Mouse (Mus musculus): ENCODE measurements around the gene Galr3. TPM values are rescaled to one million over a fixed set of nuclear protein-coding genes. Genes with fewer than 3 reads are reported as not detected.
"Not testable (repeated sequence)": the region's sequence is repeated elsewhere in the genome, so short reads cannot be mapped to it uniquely, and the experiment has no call there.

The Galr3 gene
- polyA plus RNA-seq, 1 experiment from 2014 or later: not detected

DNA sequence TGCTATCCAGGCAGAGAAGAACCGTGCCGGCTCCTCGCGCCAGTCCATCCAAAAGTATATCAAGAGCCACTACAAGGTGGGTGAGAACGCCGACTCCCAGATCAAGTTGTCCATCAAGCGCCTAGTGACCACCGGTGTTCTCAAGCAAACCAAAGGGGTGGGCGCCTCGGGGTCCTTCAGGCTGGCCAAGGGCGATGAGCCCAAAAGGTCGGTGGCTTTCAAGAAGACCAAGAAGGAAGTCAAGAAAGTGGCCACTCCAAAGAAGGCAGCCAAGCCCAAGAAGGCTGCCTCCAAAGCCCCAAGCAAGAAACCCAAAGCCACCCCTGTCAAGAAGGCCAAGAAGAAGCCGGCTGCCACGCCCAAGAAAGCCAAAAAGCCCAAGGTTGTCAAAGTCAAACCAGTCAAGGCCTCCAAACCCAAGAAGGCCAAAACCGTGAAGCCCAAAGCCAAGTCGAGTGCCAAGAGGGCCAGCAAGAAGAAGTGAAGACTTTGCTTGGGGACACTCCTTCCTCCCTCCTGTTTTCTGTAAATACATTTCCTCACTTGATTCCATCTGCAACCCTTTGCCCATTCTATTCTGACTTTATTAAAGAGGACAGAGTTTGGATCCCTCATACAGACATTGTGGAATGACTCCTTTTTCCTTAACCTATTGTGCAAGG lies 12.7 kb upstream of the Galr3 start:
- H3K27ac ChIP-seq (ENCODE audit: low read depth, low read length): peak overlapping the region; percentile 95
- H3K4me1 ChIP-seq (replicated peaks; ENCODE audit: control insufficient read depth, insufficient read depth, low read length): peaks cover 5% of the 10 kb centered on the region
- no peaks in the 10 kb centered on the region for H3K9me3 ChIP-seq (ENCODE audit: control insufficient read depth, low read length)
- 30% methylated on average over 16 of the region's 16 CpGs for WGBS
- H3K4me2 ChIP-seq (replicated peaks; ENCODE audit: low read depth, low read length): peak overlapping the region; percentile 99
- no peaks in the 10 kb centered on the region for H3K36me3 ChIP-seq (ENCODE audit: control insufficient read depth, insufficient read depth, low read length)
- no peak for DNase-seq (ENCODE audit: low spot score)
- peak overlapping the region; percentile 77 for H3K4me3 ChIP-seq (ENCODE audit: low read depth, low read length)
- no peak for ATAC-seq (ENCODE audit: low FRiP score)
- H3K9ac ChIP-seq (ENCODE audit: low read depth, low read length): peak overlapping the region; percentile 100
- no peaks in the 10 kb centered on the region for H3K27me3 ChIP-seq (ENCODE audit: control insufficient read depth, insufficient read depth, low read length)

DNA sequence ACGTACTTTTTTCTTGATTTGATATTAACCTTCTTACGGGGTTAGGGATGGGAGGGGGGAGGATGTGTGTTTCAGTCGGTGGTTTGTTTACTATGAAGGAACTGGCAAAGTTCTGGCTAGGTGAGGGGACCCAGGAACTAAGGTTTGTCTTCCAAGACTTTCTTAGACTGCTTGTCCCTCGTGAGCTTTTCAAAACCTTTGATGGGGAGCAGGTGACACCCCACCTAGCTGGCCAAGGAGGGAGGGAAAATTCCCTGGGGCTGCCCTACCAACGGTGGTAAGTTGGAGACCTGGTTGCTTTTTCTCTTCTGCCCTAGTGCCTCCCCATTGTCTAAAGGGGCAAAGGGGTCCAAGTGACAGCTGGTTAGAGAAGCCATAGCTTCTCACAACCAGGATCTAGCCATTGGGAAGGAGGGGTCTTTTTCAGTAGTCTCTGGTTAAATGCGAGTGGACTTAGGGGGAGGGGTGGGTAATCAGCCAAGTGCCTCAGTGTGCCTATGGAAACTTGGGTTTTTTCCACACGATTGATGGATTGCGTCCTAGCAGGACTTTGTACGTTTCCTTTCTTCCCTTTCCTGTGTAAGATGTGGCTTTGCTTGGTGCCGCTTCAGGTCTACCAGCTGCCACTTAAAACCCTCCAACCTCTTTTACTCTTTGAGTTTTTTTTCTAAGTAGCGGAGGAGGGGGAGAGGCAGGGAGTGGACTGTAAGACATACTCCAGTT lies 12.0 kb upstream of the Galr3 start:
- peak overlapping the region; percentile 100 for H3K9ac ChIP-seq (ENCODE audit: low read depth, low read length)
- H3K27me3 ChIP-seq (ENCODE audit: control insufficient read depth, insufficient read depth, low read length): no peaks in the 10 kb centered on the region
- H3K4me3 ChIP-seq (ENCODE audit: low read depth, low read length): peak overlapping the region; percentile 77
- H3K9me3 ChIP-seq (ENCODE audit: control insufficient read depth, low read length): no peaks in the 10 kb centered on the region
- H3K27ac ChIP-seq (ENCODE audit: low read depth, low read length): peak overlapping the region; percentile 58
- H3K4me1 ChIP-seq (replicated peaks; ENCODE audit: control insufficient read depth, insufficient read depth, low read length): peaks cover 5% of the 10 kb centered on the region
- 10% methylated on average over 11 of the region's 11 CpGs for whole genome bisulfite sequencing
- DNase-seq (ENCODE audit: low spot score): peak; percentile 61
- H3K4me2 ChIP-seq (replicated peaks; ENCODE audit: low read depth, low read length): peak overlapping the region; percentile 99
- no peak for ATAC-seq (ENCODE audit: low FRiP score)
- H3K36me3 ChIP-seq (ENCODE audit: control insufficient read depth, insufficient read depth, low read length): no peaks in the 10 kb centered on the region

DNA sequence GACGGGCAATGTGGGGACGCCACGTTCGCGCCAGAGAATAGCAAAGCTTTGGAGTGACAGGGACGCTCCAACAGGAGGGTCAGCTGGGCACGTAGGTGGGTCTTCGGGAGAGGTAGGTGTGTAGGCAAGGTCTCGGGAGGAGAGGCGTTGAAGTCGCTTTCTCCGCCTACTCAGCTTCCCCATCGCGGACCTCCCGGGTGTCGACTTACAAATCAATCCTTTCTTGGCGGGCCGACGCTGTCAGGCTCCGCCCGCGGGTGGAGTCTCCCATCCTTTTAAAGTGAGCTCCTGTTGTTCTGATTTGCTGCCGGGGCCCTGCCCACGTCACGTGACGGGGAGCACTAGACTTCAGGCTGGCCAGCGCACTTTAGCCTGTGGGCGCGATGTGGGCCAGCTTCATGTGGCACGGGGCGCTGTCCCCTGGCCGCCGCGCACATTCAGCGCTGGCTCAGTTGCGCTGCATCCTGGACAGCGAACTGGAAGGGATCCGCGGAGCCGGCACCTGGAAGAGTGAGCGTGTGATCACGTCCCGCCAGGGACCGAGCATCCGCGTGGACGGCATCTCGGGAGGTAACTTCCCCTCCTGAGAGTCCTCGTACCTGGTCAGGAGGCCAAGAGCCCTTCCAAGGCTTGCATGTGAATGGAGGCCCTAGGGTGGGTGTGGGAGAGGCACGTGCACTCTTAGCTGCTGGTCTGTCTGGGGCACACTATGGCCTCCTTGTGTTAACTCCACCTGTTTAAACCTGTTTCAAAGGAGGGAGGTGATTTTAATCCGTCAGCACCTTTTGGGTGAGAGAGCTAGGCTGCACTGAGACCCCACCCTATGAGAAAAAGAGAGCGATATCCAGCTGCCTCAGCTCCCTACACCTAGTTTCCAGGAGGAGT lies 10.9 kb upstream of the Galr3 start:
- Histone ChIP-seq H3K36me3 (ENCODE audit: control insufficient read depth, insufficient read depth, low read length) (no peaks in the 10 kb centered on the region), H3K27ac (ENCODE audit: low read depth, low read length) (no peak overlapping the region), H3K27me3 (ENCODE audit: control insufficient read depth, insufficient read depth, low read length) (no peaks in the 10 kb centered on the region), H3K4me2 (replicated peaks; ENCODE audit: low read depth, low read length) (peak overlapping the region; percentile 99), H3K4me3 (ENCODE audit: low read depth, low read length) (peak overlapping the region; percentile 77), H3K4me1 (replicated peaks; ENCODE audit: control insufficient read depth, insufficient read depth, low read length) (peaks cover 5% of the 10 kb centered on the region), H3K9me3 (ENCODE audit: control insufficient read depth, low read length) (no peaks in the 10 kb centered on the region), H3K9ac (ENCODE audit: low read depth, low read length) (peak overlapping the region; percentile 100)
- peak; percentile 90 for DNase-seq (ENCODE audit: low spot score)
- peak; percentile 83 for ATAC-seq (ENCODE audit: low FRiP score)
- WGBS: under 1% methylated on average over 52 of the region's 52 CpGs

- not testable (repeated sequence) for H3K9ac ChIP-seq (ENCODE audit: low read depth, low read length); H3K27ac ChIP-seq (ENCODE audit: low read depth, low read length); H3K9me3 ChIP-seq (ENCODE audit: control insufficient read depth, low read length); H3K36me3 ChIP-seq (ENCODE audit: control insufficient read depth, insufficient read depth, low read length); H3K4me2 ChIP-seq (replicated peaks; ENCODE audit: low read depth, low read length); H3K27me3 ChIP-seq (ENCODE audit: control insufficient read depth, insufficient read depth, low read length); DNase-seq (ENCODE audit: low spot score); H3K4me1 ChIP-seq (replicated peaks; ENCODE audit: control insufficient read depth, insufficient read depth, low read length); H3K4me3 ChIP-seq (ENCODE audit: low read depth, low read length); ATAC-seq (ENCODE audit: low FRiP score)
- 90% methylated on average over 5 of the region's 5 CpGs for WGBS
Measured at GRCm38 (mm10) chr15:79031908-79032307, 9.8 kb upstream of the Galr3 start.

GRCm38 (mm10) chr15:79037913-79038328 lies 3.8 kb upstream of the Galr3 start:
- Histone ChIP-seq H3K27ac (ENCODE audit: low read depth, low read length) (no peak overlapping the region), H3K9ac (ENCODE audit: low read depth, low read length) (no peak overlapping the region)
- no peak for ATAC-seq (ENCODE audit: low FRiP score)

GRCm38 (mm10) chr15:79038331-79038730 lies 3.4 kb upstream of the Galr3 start:
- H3K4me1 ChIP-seq (replicated peaks; ENCODE audit: control insufficient read depth, insufficient read depth, low read length): peaks cover 6% of the 10 kb centered on the region
- no peak for DNase-seq (ENCODE audit: low spot score)
- H3K4me2 ChIP-seq (replicated peaks; ENCODE audit: low read depth, low read length): no peak overlapping the region
- H3K9ac ChIP-seq (ENCODE audit: low read depth, low read length): no peak overlapping the region
- peaks cover 27% of the 10 kb centered on the region for H3K27me3 ChIP-seq (ENCODE audit: control insufficient read depth, insufficient read depth, low read length)
- no peak overlapping the region for H3K4me3 ChIP-seq (ENCODE audit: low read depth, low read length)
- ATAC-seq (ENCODE audit: low FRiP score): no peak
- 68% methylated on average over 10 of the region's 10 CpGs for WGBS
- H3K27ac ChIP-seq (ENCODE audit: low read depth, low read length): no peak overlapping the region
- H3K36me3 ChIP-seq (ENCODE audit: control insufficient read depth, insufficient read depth, low read length): no peaks in the 10 kb centered on the region
- no peaks in the 10 kb centered on the region for H3K9me3 ChIP-seq (ENCODE audit: control insufficient read depth, low read length)

More at GRCm38 (mm10) chr15:79037913-79038328, 3.8 kb upstream of the Galr3 start:
- H3K4me1 ChIP-seq (replicated peaks; ENCODE audit: control insufficient read depth, insufficient read depth, low read length): peaks cover 3% of the 10 kb centered on the region; the same call in 1 of the 2 replicates
- no peaks in the 10 kb centered on the region for H3K9me3 ChIP-seq (ENCODE audit: control insufficient read depth, low read length)
- H3K36me3 ChIP-seq (ENCODE audit: control insufficient read depth, insufficient read depth, low read length): no peaks in the 10 kb centered on the region
- H3K4me3 ChIP-seq (ENCODE audit: low read depth, low read length): no peak overlapping the region
- 13% methylated on average over 14 of the region's 14 CpGs for WGBS
- H3K27me3 ChIP-seq (ENCODE audit: control insufficient read depth, insufficient read depth, low read length): peaks cover 23% of the 10 kb centered on the region
- H3K4me2 ChIP-seq (replicated peaks; ENCODE audit: low read depth, low read length): no peak overlapping the region
- DNase-seq (ENCODE audit: low spot score): peak; percentile 90

- ATAC-seq (ENCODE audit: low FRiP score): peak; percentile 53; the same call in 1 of the 2 replicates
Measured at GRCm38 (mm10) chr15:79038853-79039252, 2.8 kb upstream of the Galr3 start.

More at GRCm38 (mm10) chr15:79038853-79039252, 2.8 kb upstream of the Galr3 start:
- H3K9me3 ChIP-seq (ENCODE audit: control insufficient read depth, low read length): no peaks in the 10 kb centered on the region
- DNase-seq (ENCODE audit: low spot score): peak; percentile 69
- H3K27me3 ChIP-seq (ENCODE audit: control insufficient read depth, insufficient read depth, low read length): peaks cover 32% of the 10 kb centered on the region
- WGBS: 22% methylated on average over 7 of the region's 7 CpGs
- no peak overlapping the region for H3K4me2 ChIP-seq (replicated peaks; ENCODE audit: low read depth, low read length)
- H3K4me3 ChIP-seq (ENCODE audit: low read depth, low read length): no peak overlapping the region
- H3K36me3 ChIP-seq (ENCODE audit: control insufficient read depth, insufficient read depth, low read length): no peaks in the 10 kb centered on the region
- no peak overlapping the region for H3K27ac ChIP-seq (ENCODE audit: low read depth, low read length)
- H3K4me1 ChIP-seq (replicated peaks; ENCODE audit: control insufficient read depth, insufficient read depth, low read length): peaks cover 6% of the 10 kb centered on the region
- H3K9ac ChIP-seq (ENCODE audit: low read depth, low read length): no peak overlapping the region
